Mouse (Mus musculus): ENCODE results near the gene Stat5a. TPM values are rescaled to one million over a fixed set of nuclear protein-coding genes. Genes with fewer than 3 reads are reported as not detected.
A peak's percentile ranks its signal among the peaks of the same experiment; 100 is the strongest.

Gene Stat5a
- 10 to 100 TPM; 22.9 to 26.9 TPM for total RNA-seq (2021)

DNA sequence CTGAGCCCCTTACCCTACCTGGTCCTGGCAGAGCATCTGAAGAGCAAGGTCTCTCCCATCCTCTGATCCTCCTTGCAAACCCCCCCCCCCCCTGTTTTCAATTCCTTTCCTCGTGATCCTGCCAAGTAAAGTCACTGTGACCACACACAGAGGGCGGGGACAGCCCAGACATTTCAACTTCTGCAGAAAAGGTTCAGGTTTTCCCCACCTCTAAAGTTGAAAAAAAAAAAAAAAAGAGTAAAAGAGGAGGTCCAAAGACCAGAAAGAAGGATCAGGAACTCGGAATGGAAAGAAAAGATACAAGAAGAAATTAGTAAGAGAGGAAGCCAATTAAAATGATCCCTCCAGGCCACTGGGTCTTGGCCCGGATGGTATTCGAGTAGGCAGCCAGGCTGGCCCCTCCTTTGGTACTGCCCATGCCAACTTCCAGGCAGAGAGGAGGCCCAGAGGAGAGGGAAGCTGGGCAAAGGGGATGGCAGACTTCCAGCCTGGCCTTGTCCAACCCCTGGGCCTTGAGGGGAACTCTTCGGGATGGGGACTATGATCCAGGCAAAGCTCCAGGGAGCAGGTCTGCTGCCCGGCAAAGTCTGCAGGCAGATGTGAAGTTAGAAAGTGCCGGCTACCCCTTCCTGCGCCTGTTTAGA lies at the start of gene Stat5a:
Gene Stat5a (plus strand): TSS at position 417 of the 644 bp plus-strand sequence.
- peak; percentile 90 to 92 for DNase-seq
- intact Hi-C loops (cut with DNase I), result no loop called here

DNA sequence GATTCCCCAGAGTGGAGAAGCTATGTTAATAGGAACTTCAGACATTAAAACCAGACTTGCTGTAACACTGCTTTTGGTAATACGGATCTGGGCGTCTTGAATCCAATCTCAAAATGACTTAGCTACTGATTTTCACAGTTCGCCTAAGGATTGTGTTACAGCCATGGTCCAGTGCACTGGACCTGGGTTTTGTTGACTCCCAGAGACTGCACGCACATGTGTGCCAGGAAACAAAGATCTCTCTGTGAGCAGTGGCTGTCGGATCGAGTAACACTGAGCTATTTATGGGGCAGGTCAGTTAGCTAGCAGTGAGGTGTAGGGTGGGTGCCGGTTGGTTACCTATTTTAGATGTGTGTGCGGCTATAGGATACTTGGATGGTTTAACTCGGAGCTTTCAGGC lies 48.6 kb upstream of the Stat5a start:
- peak in 1 of 2 experiments; percentile 44 for DNase-seq
- intact Hi-C loops (cut with DNase I), result no loop called here

DNA sequence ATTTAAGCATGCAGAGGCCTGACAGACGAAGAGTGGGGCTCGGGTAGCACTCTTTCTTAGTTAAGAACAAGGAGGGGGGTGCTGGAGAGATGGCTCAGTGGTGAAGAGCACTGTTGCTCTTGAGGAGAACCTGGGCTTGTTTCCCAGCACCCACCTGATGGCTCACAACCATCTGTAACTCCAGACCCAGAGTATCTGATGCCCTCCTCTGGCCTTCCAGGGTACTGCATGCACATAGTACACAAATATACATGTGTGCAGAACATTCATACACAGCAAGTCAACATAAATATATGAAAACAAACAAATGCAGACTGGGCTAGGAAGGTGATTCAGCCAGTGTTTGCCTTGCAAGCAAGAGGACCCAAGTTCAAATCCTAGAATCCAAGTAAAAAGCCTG lies 48.0 kb upstream of the Stat5a start:
- DNase-seq, result no peak
- intact Hi-C loops (cut with DNase I), result no loop called here

GRCm38 (mm10) chr11:100814498-100814897 lies 44.7 kb upstream of the Stat5a start:
- peak; percentile 81 to 84 for DNase-seq
- intact Hi-C loops (cut with DNase I), result no loop called here

GRCm38 (mm10) chr11:100816342-100816741 lies 42.8 kb upstream of the Stat5a start:
- no peak for DNase-seq
- intact Hi-C loops (cut with DNase I), result no loop called here

- no peak for DNase-seq
- intact Hi-C loops (cut with DNase I), result no loop called here
Observed at GRCm38 (mm10) chr11:100816801-100817200, 42.4 kb upstream of the Stat5a start.

DNA sequence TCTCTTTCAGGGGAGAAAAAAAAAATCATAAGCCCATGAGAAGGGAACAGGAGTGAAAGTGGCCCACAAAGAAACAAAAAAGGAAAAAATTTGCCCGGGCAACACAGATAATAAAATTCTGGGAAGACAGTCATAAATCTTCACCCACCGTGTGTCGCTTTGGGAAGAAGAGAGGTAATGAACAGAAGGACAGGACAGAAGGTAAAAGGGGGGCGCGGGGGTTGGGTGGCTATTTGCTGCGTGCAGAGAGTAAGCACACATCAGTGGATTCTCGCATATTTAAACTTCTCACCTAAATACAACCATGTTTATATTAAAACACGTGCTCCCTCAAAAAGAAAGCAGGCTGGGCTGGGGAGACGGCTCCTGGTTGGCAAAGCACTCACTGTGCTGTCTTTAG lies 41.8 kb upstream of the Stat5a start:
- intact Hi-C loops (cut with DNase I), result no loop called here
- no peak for DNase-seq

DNA sequence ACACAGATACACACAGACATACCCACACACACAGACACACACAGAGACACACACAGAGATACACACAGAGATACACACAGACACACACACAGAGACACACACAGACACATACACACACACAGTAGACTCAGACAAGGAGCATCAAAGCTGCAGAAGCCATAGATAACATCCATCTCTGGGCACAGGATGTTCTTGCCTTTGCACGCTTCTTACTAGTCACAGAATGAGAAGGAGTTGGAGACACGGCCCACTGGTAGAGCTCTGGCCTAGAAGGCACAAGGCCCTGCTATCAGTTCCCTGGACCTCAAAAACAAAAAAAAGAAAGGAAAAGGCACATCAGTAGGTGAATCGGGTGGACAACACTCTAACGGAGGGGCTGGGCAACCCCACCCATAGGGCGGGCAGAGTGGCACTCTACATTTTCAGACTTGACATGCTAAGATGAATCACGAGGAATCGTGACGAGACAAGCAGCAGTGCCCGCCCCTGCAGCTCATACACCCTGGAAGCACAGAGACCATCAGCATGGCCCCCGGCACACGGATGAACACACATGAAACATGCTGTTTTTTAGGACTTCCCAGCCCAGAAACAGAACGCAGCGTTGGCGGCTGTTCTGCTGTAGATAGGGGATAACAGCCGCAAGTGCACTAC lies 40.7 kb upstream of the Stat5a start:
- intact Hi-C loops (cut with DNase I), result no loop called here

DNA sequence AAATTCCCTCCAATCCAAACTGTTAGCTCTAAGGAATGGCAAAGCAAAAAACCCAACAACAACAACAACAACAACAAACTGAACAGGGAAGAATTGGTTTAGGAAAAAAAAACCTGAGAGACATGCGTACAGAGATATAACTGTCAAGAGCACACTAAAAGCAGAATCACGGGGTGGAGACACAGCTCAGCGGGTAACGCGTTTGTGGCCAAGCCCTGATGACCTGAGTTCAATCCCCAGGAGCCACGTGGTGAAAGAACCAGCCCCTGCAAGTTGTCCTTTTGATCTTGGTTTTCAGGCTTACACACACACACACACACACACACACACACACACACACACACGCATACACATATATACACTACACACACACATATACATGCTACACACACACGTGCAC lies 40.1 kb upstream of the Stat5a start:
- no peak for DNase-seq
- intact Hi-C loops (cut with DNase I), result no loop called here

More for the DNA sequence above, 40.7 kb upstream of the Stat5a start:
- DNase-seq, result no peak

GRCm38 (mm10) chr11:100819626-100820025 lies 39.5 kb upstream of the Stat5a start:
- intact Hi-C loops (cut with DNase I), result no loop called here

GRCm38 (mm10) chr11:100820047-100820446 lies 39.1 kb upstream of the Stat5a start:
- DNase-seq, result no peak
- intact Hi-C loops (cut with DNase I), result no loop called here

More at GRCm38 (mm10) chr11:100819626-100820025, 39.5 kb upstream of the Stat5a start:
- no peak for DNase-seq

GRCm38 (mm10) chr11:100821605-100822220 lies 37.4 kb upstream of the Stat5a start:
- no peak for DNase-seq
- intact Hi-C loops (cut with DNase I), result no loop called here

- intact Hi-C loops (cut with DNase I), result no loop called here
- DNase-seq, result peak; percentile 67 to 68
Observed at GRCm38 (mm10) chr11:100822365-100822764, 36.8 kb upstream of the Stat5a start.

- intact Hi-C loops (cut with DNase I), result no loop called here
- DNase-seq, result peak in 1 of 2 experiments; percentile 31
Observed at GRCm38 (mm10) chr11:100823543-100824313, 35.4 kb upstream of the Stat5a start.

GRCm38 (mm10) chr11:100824496-100824895 lies 34.7 kb upstream of the Stat5a start:
- DNase-seq, result no peak
- intact Hi-C loops (cut with DNase I), result no loop called here

DNA sequence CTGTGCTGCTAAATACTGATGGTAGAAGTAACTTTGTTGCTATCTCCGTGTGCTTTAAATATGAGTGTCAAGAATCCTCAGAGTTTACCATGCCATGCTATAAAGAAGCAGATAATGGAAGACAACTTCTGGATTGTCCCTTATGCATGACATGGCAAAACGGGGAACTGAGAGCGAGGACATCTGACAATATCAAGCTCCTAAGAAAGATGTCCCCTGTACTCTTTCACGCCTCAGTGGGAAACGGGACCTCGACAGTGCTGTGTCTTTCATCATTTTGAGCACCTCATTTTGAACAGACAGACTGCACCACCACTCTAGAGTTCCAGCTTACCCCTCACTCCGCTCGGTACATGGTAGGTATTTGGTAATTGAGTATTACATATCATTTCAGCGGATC lies 33.7 kb upstream of the Stat5a start:
- intact Hi-C loops (cut with DNase I), result no loop called here
- no peak for DNase-seq

GRCm38 (mm10) chr11:100826161-100826866 lies 32.8 kb upstream of the Stat5a start:
- no peak for DNase-seq
- intact Hi-C loops (cut with DNase I), result no loop called here

GRCm38 (mm10) chr11:100828676-100829151 lies 30.4 kb upstream of the Stat5a start:
- intact Hi-C loops (cut with DNase I), result no loop called here
- DNase-seq, result peak in 1 of 2 experiments; percentile 29

- intact Hi-C loops (cut with DNase I), result no loop called here
- peak in 1 of 2 experiments; percentile 49 for DNase-seq
Observed at GRCm38 (mm10) chr11:100829691-100830090, 29.5 kb upstream of the Stat5a start.

DNA sequence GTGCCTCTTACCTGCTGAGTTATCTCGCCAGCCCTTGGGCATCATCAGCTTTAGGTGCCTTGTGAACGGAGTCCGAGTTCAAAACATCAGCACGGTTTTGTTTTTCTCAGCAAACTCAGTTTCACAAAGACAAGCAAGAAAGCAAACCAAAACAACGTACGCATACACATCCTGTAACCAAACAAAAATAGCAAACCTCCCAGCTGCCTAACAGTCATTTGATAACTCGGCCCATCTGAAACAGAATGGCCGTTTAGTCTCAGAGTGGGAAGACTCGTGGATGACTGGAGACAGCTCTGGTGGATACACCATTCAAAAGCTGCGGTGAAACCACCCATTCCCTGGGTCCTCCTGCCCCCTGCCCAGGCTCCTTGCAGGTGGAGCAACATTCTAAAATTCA lies 27.8 kb upstream of the Stat5a start:
- intact Hi-C loops (cut with DNase I), result no loop called here
- no peak for DNase-seq

Data from heart, postnatal 10 days (tissue).